Mouse (Mus musculus) forebrain, embryonic 11.5 days (tissue): ENCODE measurements at regions not wholly inside any gene's neighbourhood (a gene's known extent, or its start where the extent isn't known, plus 50 kb on each side); places are given as distances from the start of the nearest gene placed in this dataset.

ENCODE experiments used
- ATAC-seq: fragments of 200-750 bp; cut with Nextera tagmentation; replicated peaks from 2 replicates; pipeline ENCODE4 v1.8.0; 2017; ENCODE audit warnings: moderate TSS enrichment; ENCODE audit not compliant: low FRiP score
- DNase-seq: peaks from one replicate; pipeline ENCODE4 v3.0.0-alpha.2; 2017; ENCODE audit warnings: low spot score
- H3K27ac ChIP-seq: fragments of 300-500 bp; sonication (generic); 2 replicates; pipeline ENCODE4 v1.5.1; 2014; ENCODE audit warnings: low read depth, low read length
- H3K27me3 ChIP-seq: fragments of 300-500 bp; sonication (generic); 2 replicates; pipeline ENCODE4 v1.6.1; 2014; ENCODE audit warnings: mild to moderate bottlenecking, low read length, mixed read lengths; ENCODE audit not compliant: control insufficient read depth, insufficient read depth
- H3K36me3 ChIP-seq: fragments of 300-500 bp; sonication (generic); 2 replicates; pipeline ENCODE4 v1.6.1; 2014; ENCODE audit warnings: mild to moderate bottlenecking, low read length, moderate library complexity, mixed read lengths; ENCODE audit not compliant: control insufficient read depth, insufficient read depth
- H3K4me1 ChIP-seq: fragments of 300-500 bp; sonication (generic); replicated peaks from 2 replicates; pipeline ENCODE4 v1.6.1; 2014; ENCODE audit warnings: low read length, mixed read lengths; ENCODE audit not compliant: control insufficient read depth, insufficient read depth
- H3K4me2 ChIP-seq: fragments of 300-500 bp; sonication (generic); 2 replicates; pipeline ENCODE4 v1.6.1; 2014; ENCODE audit warnings: low read depth, mild to moderate bottlenecking, low read length, moderate library complexity, mixed read lengths; ENCODE audit not compliant: severe bottlenecking
- H3K4me3 ChIP-seq: fragments of 300-500 bp; sonication (generic); 2 replicates; pipeline ENCODE4 v1.5.1; 2014; ENCODE audit warnings: low read depth, low read length
- H3K9ac ChIP-seq: fragments of 300-500 bp; sonication (generic); 2 replicates; pipeline ENCODE4 v1.6.1; 2014; ENCODE audit warnings: low read length
- H3K9me3 ChIP-seq: fragments of 300-500 bp; sonication (generic); 2 replicates; pipeline ENCODE4 v1.6.1; 2016; ENCODE audit warnings: low read length, mixed read lengths; ENCODE audit not compliant: control insufficient read depth
- whole genome bisulfite sequencing: fragments of 180-500 bp; shearing (Covaris S2); extraction: QIAGEN DNeasy Blood & Tissue Kit; methylation state at CpG from one replicate; pipeline ENCODE4 v1.1.7; 2014; 5-methylcytosine and 5-hydroxymethylcytosine counted together

DNA sequence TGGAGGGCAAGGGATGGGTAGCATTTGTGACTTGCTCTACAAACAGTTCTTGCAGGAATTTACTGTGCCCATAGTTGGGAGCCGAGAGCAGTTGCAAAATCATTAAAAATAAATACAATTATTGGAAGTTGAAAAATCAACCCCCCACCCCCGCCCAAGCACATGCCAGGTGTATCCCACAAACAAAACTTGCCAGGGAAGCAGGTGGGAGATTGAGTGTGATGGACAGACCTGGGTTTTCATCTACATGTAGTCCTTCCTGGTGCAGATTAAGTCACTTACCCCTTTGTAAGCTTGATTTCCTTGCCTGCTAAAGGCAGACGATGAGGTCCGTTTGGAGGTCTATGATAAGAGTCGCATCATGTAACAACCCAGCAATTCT is 280.3 kb downstream of the Insig2 start:
- DNase-seq, result no peak
- Histone ChIP-seq H3K4me3 (no peak overlapping the region), H3K4me2 (no peak overlapping the region), H3K36me3 (no peaks in the 10 kb centered on the region), H3K27me3 (peaks cover 89% of the 10 kb centered on the region), H3K9me3 (no peaks in the 10 kb centered on the region), H3K4me1 (0 out of 2 replicates have a peak, but pooled peaks cover 2% of the 10 kb centered on the region), H3K27ac (no peak overlapping the region), H3K9ac (no peak overlapping the region)
- 64% methylated on average over 5 of the region's 5 CpGs for WGBS
- ATAC-seq, result no peak

DNA sequence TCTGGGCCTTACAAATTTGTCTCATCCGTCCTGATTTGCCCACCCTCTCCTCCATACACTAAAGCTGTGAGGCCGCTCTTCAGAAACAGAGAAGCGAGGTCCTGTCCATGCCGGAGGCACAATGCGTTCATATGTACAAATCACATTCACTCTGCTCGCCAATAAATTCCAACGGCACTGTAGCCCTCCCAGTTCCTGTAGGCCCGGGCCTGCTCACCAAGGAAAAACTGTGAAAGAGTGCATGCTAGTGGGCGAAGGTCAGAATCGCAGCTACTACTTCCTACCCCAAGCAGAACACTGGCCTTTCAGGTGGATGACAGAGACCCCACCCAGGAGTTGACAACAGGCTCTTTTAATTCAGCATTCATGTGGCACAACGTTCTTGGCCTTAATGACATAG is 278.7 kb downstream of the Insig2 start:
- H3K27me3 ChIP-seq, result peaks cover 88% of the 10 kb centered on the region
- no peak overlapping the region for H3K4me3 ChIP-seq
- H3K36me3 ChIP-seq, result no peaks in the 10 kb centered on the region
- no peak overlapping the region for H3K9ac ChIP-seq
- H3K4me2 ChIP-seq, result no peak overlapping the region
- 33% methylated on average over 11 of the region's 11 CpGs for WGBS
- DNase-seq (peak; percentile 58), ATAC-seq (no peak)
- H3K4me1 ChIP-seq, result 0 out of 2 replicates have a peak, but pooled peaks cover 2% of the 10 kb centered on the region
- no peak overlapping the region for H3K27ac ChIP-seq
- H3K9me3 ChIP-seq, result no peaks in the 10 kb centered on the region

DNA sequence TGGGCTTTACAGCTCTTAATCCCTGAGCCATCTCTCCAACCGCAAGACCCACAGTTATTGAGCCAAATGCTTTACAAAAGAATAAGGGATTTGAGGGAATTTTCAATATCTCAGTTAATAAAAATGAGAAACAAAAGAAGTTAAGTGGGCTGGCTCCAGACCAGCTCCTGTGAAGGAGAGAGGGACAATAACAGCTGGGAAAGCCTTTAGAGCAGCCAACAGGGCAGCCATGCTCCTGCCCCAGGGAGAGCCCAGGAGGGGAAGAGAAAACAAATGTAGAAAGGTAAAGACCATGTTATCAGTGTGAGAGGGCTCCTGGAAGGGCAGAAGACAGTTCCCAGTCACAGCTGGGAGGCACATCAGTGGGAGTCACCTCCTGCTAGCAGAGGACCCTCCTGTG is 257.8 kb downstream of the Insig2 start:
- Histone ChIP-seq H3K27me3 (no peaks in the 10 kb centered on the region), H3K4me3 (no peak overlapping the region), H3K4me2 (no peak overlapping the region), H3K9ac (no peak overlapping the region), H3K4me1 (no peaks in the 10 kb centered on the region), H3K36me3 (no peaks in the 10 kb centered on the region), H3K27ac (no peak overlapping the region), H3K9me3 (no peaks in the 10 kb centered on the region)
- DNase-seq, result no peak
- no peak for ATAC-seq
- 69% methylated on average over 1 of the region's 1 CpGs for WGBS

DNA sequence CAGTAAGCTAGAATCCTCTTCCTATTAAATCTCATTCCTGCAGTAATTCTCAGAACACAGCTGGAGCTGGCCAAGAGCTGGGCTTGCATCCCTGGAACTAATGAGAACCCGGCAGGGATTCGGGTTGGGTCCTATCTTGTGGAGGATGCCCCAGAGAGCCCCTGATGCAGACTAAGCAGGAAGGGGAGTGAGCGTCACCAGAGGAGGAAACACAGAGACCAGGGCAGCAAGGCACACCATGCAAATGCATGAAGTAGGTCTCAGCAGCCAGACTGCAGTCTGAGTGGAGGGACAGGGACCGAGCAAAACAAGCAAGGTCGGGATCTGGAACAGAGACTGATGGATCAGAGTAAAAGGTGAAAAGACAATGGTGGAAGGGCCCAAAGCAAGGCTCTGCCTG is 249.6 kb downstream of the Insig2 start:
- Histone ChIP-seq H3K27me3 (no peaks in the 10 kb centered on the region; the same call in 1 of the 2 replicates), H3K9ac (no peak overlapping the region), H3K4me1 (peaks cover 5% of the 10 kb centered on the region; the same call in 1 of the 2 replicates), H3K36me3 (no peaks in the 10 kb centered on the region), H3K4me2 (no peak overlapping the region), H3K27ac (no peak overlapping the region), H3K9me3 (no peaks in the 10 kb centered on the region), H3K4me3 (no peak overlapping the region)
- WGBS, result 26% methylated on average over 5 of the region's 5 CpGs
- DNase-seq (no peak), ATAC-seq (no peak)

DNA sequence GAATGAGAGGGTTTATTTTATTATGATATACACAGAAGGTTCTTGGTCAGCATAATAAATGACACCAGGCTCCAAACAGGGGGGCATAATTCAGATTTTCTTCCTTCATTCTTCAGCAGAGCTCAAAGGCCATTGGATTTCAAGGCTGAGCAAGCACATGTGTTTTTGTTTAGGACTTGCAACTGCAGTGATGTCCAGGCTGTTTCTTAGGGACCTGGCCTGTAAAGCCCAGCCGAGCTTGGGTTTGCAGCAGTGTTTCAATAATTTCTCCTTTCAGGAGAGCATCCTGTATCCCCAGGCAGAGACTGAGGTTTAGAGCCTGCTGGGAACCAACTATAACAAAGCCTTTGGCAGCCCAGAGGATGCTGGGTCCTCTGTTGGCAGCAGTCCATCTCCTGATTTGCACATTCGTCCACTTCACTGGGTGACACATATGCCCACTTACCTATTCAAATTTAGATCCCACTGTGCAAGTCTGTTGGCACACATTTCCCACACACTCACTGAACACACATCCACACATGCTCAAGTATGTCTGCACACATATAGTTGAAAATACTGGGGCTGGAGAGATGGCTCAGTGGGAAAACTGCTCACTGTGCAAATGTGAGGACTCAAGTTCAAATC is 247.2 kb downstream of the Insig2 start:
- no peak for ATAC-seq

DNA sequence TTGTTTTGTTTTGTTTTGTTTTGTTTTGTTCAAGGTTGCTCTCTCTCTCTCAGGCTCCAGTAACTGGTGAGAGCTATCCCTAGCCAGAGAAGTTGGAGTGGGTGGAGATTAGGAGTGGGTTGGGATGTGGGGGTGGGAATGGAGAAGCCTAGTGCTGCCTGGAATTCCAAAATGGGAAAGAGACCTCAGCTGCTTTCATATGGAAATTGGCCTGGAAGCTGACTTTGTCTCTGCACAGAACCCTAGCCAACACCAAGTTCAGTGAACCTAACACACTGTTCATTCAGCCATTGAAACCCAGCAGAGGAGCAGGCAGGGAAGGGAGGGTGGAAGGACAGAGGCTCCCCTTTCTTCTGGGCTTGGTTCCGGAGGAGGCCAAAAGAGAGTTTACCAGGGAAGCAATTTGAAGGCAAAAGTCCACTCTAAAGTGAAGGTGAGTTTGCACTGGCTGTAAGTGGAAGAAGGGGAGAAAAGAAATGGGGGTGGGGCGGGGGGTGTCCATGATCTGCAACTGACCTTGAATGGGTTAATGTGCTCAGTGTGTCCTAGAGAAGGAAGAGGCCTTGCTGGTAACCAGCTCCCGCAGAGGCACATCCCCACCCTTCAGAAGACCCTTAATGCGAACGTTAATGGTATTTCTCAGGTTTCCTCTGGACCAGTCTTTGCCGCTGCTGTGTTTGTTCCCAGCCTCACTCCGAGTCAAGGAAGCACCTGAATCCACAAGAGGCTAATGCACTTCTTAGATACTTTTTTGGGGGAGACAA is 245.1 kb downstream of the Insig2 start:
- no peaks in the 10 kb centered on the region for H3K36me3 ChIP-seq
- H3K9ac ChIP-seq, result no peak overlapping the region
- peaks cover 6% of the 10 kb centered on the region; the same call in 1 of the 2 replicates for H3K4me1 ChIP-seq
- ATAC-seq (peak; percentile 77), DNase-seq (no peak)
- H3K9me3 ChIP-seq, result no peaks in the 10 kb centered on the region
- no peak overlapping the region for H3K4me3 ChIP-seq
- H3K27ac ChIP-seq, result no peak overlapping the region
- 13% methylated on average over 7 of the region's 7 CpGs for WGBS
- peak overlapping the region; percentile 12 for H3K4me2 ChIP-seq
- H3K27me3 ChIP-seq, result peaks cover under 1% of the 10 kb centered on the region

More for the DNA sequence above, 247.2 kb downstream of the Insig2 start:
- no peak overlapping the region for H3K9ac ChIP-seq
- H3K27ac ChIP-seq, result no peak overlapping the region
- no peak overlapping the region for H3K4me3 ChIP-seq
- H3K36me3 ChIP-seq, result no peaks in the 10 kb centered on the region
- DNase-seq, result no peak
- H3K27me3 ChIP-seq, result no peaks in the 10 kb centered on the region; the same call in 1 of the 2 replicates
- H3K4me1 ChIP-seq, result peaks cover 6% of the 10 kb centered on the region; the same call in 1 of the 2 replicates
- no peak overlapping the region for H3K4me2 ChIP-seq
- WGBS, result 44% methylated on average over 2 of the region's 2 CpGs
- H3K9me3 ChIP-seq, result no peaks in the 10 kb centered on the region

DNA sequence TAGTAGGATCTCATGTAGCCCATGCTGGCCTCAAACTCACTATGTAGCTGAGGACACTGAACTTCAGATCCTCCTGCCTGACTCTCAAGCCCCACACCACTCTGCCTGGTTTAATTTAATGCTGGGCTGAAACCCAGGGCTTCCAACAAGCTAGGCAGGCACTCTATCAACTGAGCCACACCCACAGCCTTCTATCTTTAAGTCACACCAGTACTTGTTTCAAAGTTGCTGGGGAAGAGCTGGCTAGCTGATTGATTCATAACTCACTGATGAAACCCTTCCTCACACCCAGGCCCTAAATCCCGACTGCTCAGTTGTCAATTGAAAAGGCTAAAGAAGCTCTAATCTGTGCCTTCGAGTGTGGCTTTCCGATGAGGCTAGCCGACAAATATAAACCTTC is 241.8 kb downstream of the Insig2 start:
- WGBS, result 88% methylated on average over 4 of the region's 4 CpGs
- Histone ChIP-seq H3K27ac (no peak overlapping the region), H3K4me1 (peaks cover 6% of the 10 kb centered on the region; the same call in 1 of the 2 replicates), H3K36me3 (no peaks in the 10 kb centered on the region), H3K9me3 (no peaks in the 10 kb centered on the region), H3K4me2 (no peak overlapping the region), H3K9ac (no peak overlapping the region), H3K27me3 (peaks cover 17% of the 10 kb centered on the region), H3K4me3 (no peak overlapping the region)
- DNase-seq (no peak), ATAC-seq (no peak)

DNA sequence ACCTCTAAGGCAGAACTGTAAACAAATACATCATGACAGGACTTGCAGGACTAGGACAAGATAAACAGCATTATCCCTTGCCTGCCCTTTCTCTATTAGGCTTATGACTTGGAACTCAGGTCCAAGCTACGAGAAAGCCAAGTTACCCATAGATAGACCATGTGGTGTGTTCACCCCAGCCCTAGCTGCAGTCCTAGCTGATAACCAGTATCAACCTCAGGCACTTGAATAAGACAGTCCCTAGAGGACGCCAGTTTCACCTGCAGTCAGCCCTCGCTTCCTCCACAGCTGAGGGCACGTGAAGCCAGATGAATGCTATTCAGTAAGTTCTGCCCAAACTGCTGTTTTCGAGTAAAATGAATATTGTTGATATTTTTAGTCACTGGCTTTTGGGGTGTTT is 239.5 kb downstream of the Insig2 start:
- Histone ChIP-seq H3K36me3 (no peaks in the 10 kb centered on the region), H3K4me1 (peaks cover 4% of the 10 kb centered on the region; the same call in 1 of the 2 replicates), H3K27me3 (peaks cover 27% of the 10 kb centered on the region), H3K9me3 (no peaks in the 10 kb centered on the region), H3K27ac (no peak overlapping the region), H3K9ac (no peak overlapping the region), H3K4me3 (no peak overlapping the region), H3K4me2 (no peak overlapping the region)
- DNase-seq (no peak), ATAC-seq (no peak)
- WGBS, result 64% methylated on average over 5 of the region's 5 CpGs
